8 mouse cellular contexts compared by ENCODE assay signal in genomic region chr15:90678488-90678887, GRCm38 (mm10). TPM values are rescaled to one million over a fixed set of nuclear protein-coding genes. Genes with fewer than 3 reads are reported as not detected.
A peak's percentile ranks its signal among the peaks of the same experiment; 100 is the strongest.
DNase-seq lines count a peak whose midpoint lies in the region; ATAC-seq and TF ChIP-seq lines count a peak whose summit lies in the region.

No protein-coding gene starts in this region.

- H3K4me3 ChIP-seq in testis, adult 2 months (ENCODE audit: control insufficient read depth, low read depth, low read length) = peak overlapping the region; percentile 28
- H3K4me3 ChIP-seq in embryonic facial prominence, embryonic 11.5 days (ENCODE audit: low read depth, low read length) = peak overlapping the region; percentile 62
- peak overlapping the region; percentile 69 for H3K4me3 ChIP-seq in heart, embryonic 11.5 days (ENCODE audit: low read depth, low read length)
- peak overlapping the region; percentile 61 for H3K4me3 ChIP-seq in lung, embryonic 14.5 days (ENCODE audit: low read depth, low read length)

- 2% methylated on average over 19 of the region's 19 CpGs for WGBS in embryonic facial prominence, embryonic 11.5 days
- WGBS in heart, embryonic 11.5 days (ENCODE audit: insufficient replicate concordance) = 3% methylated on average over 19 of the region's 19 CpGs
- 5% methylated on average over 19 of the region's 19 CpGs for WGBS in lung, embryonic 14.5 days

- no peak for TF ChIP-seq POLR2A in testis, adult 2 months (IDR thresholded peaks at IDR 0.05; ENCODE audit: control insufficient read depth, low read depth, low read length)

- no peak overlapping the region; the same call in 1 of the 2 replicates for H3K9ac ChIP-seq in embryonic facial prominence, embryonic 11.5 days (replicated peaks; ENCODE audit: low read length)
- no peak overlapping the region for H3K9ac ChIP-seq in heart, embryonic 11.5 days (ENCODE audit: low read depth, low read length)
- peak overlapping the region; percentile 57; the same call in 1 of the 2 replicates for H3K9ac ChIP-seq in lung, embryonic 14.5 days

- no peaks in the 10 kb centered on the region for H3K27me3 ChIP-seq in testis, adult 2 months (ENCODE audit: control insufficient read depth, insufficient read depth, low read length)
- H3K27me3 ChIP-seq in embryonic facial prominence, embryonic 11.5 days (ENCODE audit: control insufficient read depth, insufficient read depth, low read length) = peaks cover 2% of the 10 kb centered on the region; the same call in 1 of the 2 replicates
- no peaks in the 10 kb centered on the region; the same call in 1 of the 2 replicates for H3K27me3 ChIP-seq in heart, embryonic 11.5 days (ENCODE audit: control insufficient read depth, insufficient read depth, low read length)
- no peaks in the 10 kb centered on the region for H3K27me3 ChIP-seq in lung, embryonic 14.5 days (ENCODE audit: insufficient read depth, low read length)

- H3K4me1 ChIP-seq in testis, adult 2 months (ENCODE audit: control insufficient read depth, insufficient read depth, low read length) = peaks cover 8% of the 10 kb centered on the region; the same call in 1 of the 2 replicates
- no peaks in the 10 kb centered on the region for H3K4me1 ChIP-seq in embryonic facial prominence, embryonic 11.5 days (ENCODE audit: control insufficient read depth, insufficient read depth, low read length)
- no peaks in the 10 kb centered on the region for H3K4me1 ChIP-seq in heart, embryonic 11.5 days (ENCODE audit: control insufficient read depth, insufficient read depth, low read length)
- H3K4me1 ChIP-seq in lung, embryonic 14.5 days (ENCODE audit: insufficient read depth) = no peaks in the 10 kb centered on the region

- no peak for TF ChIP-seq CTCF in testis, adult 2 months (IDR thresholded peaks at IDR 0.05; ENCODE audit: control insufficient read depth, insufficient read depth, insufficient replicate concordance, low read depth, low read length)
- no peak for TF ChIP-seq CTCF in lung, embryonic 14.5 days (IDR thresholded peaks at IDR 0.05; ENCODE audit: low read depth)

- ATAC-seq in embryonic facial prominence, embryonic 11.5 days (replicated peaks; ENCODE audit: insufficient number of reproducible peaks, low FRiP score, low TSS enrichment, low read depth) = peak; percentile 56; the same call in 1 of the 2 replicates
- ATAC-seq in heart, embryonic 11.5 days (replicated peaks; ENCODE audit: insufficient number of reproducible peaks, low FRiP score, low TSS enrichment) = no peak
- peak; percentile 29; the same call in 1 of the 2 replicates for ATAC-seq in lung, embryonic 14.5 days (ENCODE audit: insufficient read depth)

- H3K36me3 ChIP-seq in testis, adult 2 months (ENCODE audit: control insufficient read depth, insufficient read depth, low read length) = no peaks in the 10 kb centered on the region
- H3K36me3 ChIP-seq in embryonic facial prominence, embryonic 11.5 days (replicated peaks; ENCODE audit: control insufficient read depth, insufficient read depth, low read depth, low read length) = no peaks in the 10 kb centered on the region
- H3K36me3 ChIP-seq in heart, embryonic 11.5 days (ENCODE audit: control insufficient read depth, insufficient read depth, low read length) = no peaks in the 10 kb centered on the region
- no peaks in the 10 kb centered on the region for H3K36me3 ChIP-seq in lung, embryonic 14.5 days (ENCODE audit: insufficient read depth)

- H3K9me3 ChIP-seq in embryonic facial prominence, embryonic 11.5 days (replicated peaks; ENCODE audit: control insufficient read depth, low read length) = no peaks in the 10 kb centered on the region
- H3K9me3 ChIP-seq in heart, embryonic 11.5 days (replicated peaks; ENCODE audit: control insufficient read depth, low read length) = no peaks in the 10 kb centered on the region
- no peaks in the 10 kb centered on the region for H3K9me3 ChIP-seq in lung, embryonic 14.5 days (ENCODE audit: low read depth, low read length)

- H3K27ac ChIP-seq in testis, adult 2 months (ENCODE audit: control insufficient read depth, insufficient read depth, low read depth, low read length) = no peak overlapping the region
- H3K27ac ChIP-seq in embryonic facial prominence, embryonic 11.5 days (replicated peaks; ENCODE audit: low read depth, low read length) = no peak overlapping the region
- no peak overlapping the region for H3K27ac ChIP-seq in heart, embryonic 11.5 days (ENCODE audit: low read depth, low read length)
- no peak overlapping the region for H3K27ac ChIP-seq in lung, embryonic 14.5 days (ENCODE audit: low read depth)

- H3K4me2 ChIP-seq in embryonic facial prominence, embryonic 11.5 days (ENCODE audit: low read depth, low read length) = peak overlapping the region; percentile 98
- H3K4me2 ChIP-seq in heart, embryonic 11.5 days = peak overlapping the region; percentile 98
- peak overlapping the region; percentile 98 for H3K4me2 ChIP-seq in lung, embryonic 14.5 days

- DNase-seq in testis, postnatal 14 days (ENCODE audit: low spot score) = no peak
- DNase-seq in embryonic facial prominence, embryonic 11.5 days (ENCODE audit: low spot score) = peak; percentile 21
- peak; percentile 46 for DNase-seq in kidney, adult 9 months
- DNase-seq in lung, embryonic 14.5 days = peak; percentile 48
- DNase-seq in right cerebral cortex, postnatal 4 days = peak; percentile 27
- no peak for DNase-seq in layer of hippocampus, adult 11-12 months (ENCODE audit: low spot score)

RNA-seq across cellular contexts. Expression of gene Cpne8, which starts 0.7 kb away (rescaled TPM):
- 2.9 and 3.6 TPM in 2 replicates for polyA plus RNA-seq in testis, adult 2 months (2012; rRNA removed)
- 5.9 and 7.7 TPM in 2 replicates for polyA plus RNA-seq in embryonic facial prominence, embryonic 11.5 days (2014; fragmentation: Nextera tagmentation; extraction: Ambion mirVana)
- 4.2 and 5.4 TPM in 2 replicates for polyA plus RNA-seq in heart, embryonic 11.5 days (2014; fragmentation: Nextera tagmentation; extraction: Ambion mirVana)
- polyA plus RNA-seq in lung, embryonic 14.5 days (2014; fragmentation: Nextera tagmentation; extraction: Ambion mirVana) = 13.9 and 16.4 TPM in 2 replicates

Comparison
In these comparisons a context has a peak if more than half of its experiments do, and no peak if none do; other contexts are left out.
1. DNase-seq: peak in embryonic facial prominence, embryonic 11.5 days (single experiment), kidney, adult 9 months (single experiment), lung, embryonic 14.5 days (single experiment) and right cerebral cortex, postnatal 4 days (single experiment); none in testis, postnatal 14 days (single experiment) and layer of hippocampus, adult 11-12 months (single experiment).
2. Peak in every context shown above with its lines, with median percentiles within 50 percentile points of each other: H3K4me3 ChIP-seq and H3K4me2 ChIP-seq.